Mouse (Mus musculus) liver, postnatal 0 days (tissue): Measurements from ENCODE around the gene Reg4.
A peak's percentile ranks its signal among the peaks of the same experiment; 100 is the strongest.

ENCODE experiments used
- CTCF ChIP-seq: sonication (generic); IDR thresholded peaks from 2 replicates; pipeline ENCODE4 v1.5.1; 2016; ENCODE audit warnings: antibody characterized with exemption, low read depth
- EP300 ChIP-seq: IDR thresholded peaks from 2 replicates; pipeline ENCODE4 v1.6.1; 2016; ENCODE audit warnings: antibody characterized with exemption, low read depth, mild to moderate bottlenecking

DNA sequence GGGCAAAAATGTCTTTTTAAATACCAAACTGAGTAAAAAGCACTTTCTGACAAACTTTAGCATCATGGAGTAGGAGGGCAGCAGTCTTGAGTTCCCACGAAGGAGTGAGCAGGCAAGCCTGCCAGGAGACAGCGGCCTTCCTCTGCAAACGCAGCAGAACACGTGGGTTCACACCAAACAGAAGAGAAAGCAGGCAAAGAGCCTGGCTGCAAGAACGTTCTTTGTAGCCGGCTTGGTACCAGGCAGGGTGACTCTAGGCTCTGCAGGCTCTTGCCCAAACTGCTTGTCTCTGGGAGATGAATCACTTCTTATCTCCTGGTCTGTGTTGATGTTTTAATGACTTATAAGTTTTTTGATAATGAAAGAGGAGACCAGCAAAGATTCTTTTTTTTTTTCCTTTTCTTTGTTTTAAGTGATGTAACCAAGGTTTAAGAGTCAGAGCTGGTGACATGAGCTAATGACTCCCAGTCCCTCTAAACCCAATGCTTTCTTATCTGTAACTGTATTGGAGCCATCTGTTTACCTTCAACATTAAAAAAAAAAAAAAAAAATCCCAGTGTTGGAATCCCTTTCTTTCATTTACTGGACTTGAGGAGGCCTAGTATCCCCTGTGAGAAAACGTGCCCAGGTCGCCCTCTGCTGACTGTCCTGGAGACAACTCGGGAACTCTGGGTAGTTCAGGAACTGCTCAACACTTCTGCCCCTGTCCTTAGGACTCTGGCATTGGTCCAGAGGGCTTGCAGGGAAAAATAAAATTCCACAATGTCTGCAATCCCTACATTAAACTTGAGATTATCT is 2.0 kb downstream of the Reg4 start:
- TF ChIP-seq CTCF (peak; percentile 72), EP300 (no peak)
